Mouse (Mus musculus): ENCODE measurements at regions not wholly inside any gene's neighbourhood (a gene's known extent, or its start where the extent isn't known, plus 50 kb on each side); places are given as distances from the start of the nearest gene placed in this dataset.

- TF ChIP-seq CTCF (IDR thresholded peaks at IDR 0.05; ENCODE audit: low read depth) (no peak), EP300 (IDR thresholded peaks at IDR 0.05; ENCODE audit: low read depth) (no peak)
Measured at GRCm38 (mm10) chr14:115034718-115035437, 57.1 kb upstream of the Gpc5 start.

All from liver, postnatal 0 days (tissue).